Mouse (Mus musculus): ENCODE results near the gene Clmn.
"Not testable (repeated sequence)": the region's sequence is repeated elsewhere in the genome, so short reads cannot be mapped to it uniquely, and the experiment has no call there.

The Clmn gene

DNA sequence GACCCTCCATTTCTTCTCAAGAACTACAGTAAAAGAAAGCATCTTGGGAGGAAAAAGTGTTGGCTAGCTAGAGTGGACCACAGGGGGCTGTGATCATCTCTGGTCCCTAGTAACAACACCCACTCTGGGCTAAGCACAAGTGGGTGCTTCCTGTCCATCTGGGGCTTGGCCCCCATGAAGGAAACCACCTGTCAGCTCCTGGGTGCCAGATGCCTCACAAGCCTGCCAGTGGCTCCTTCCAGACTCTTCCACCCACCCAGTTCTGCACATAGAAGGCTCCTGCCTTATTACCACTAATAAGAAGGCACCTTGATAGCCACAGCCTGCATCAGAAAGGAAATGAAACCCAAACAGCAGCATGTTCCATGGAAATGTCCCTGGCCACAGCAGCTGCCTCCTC lies 26.4 kb downstream of the Clmn start:
- DNase-seq (ENCODE audit: low spot score), result no peak

DNA sequence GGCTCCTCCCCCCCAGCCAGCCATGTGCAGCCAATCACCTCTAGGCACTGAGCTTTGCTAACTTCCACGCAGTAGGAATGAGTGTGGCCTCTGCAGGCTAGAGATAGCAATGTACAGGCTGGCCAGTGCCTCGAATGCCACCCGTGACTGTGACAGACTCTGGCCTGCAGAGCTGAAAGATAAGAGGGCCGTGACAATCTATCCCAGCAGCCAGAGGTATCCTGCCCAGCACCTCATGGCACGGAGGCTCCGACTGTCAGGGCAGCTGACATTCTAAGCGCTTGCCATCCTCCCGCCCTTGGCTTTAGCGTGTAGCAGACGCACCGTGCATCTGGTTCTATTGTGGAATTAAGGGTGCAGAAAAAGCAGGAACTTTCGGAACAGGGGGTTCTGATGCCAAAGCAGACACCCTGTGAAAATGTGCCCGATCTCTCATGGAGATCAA lies 26.9 kb downstream of the Clmn start:
- DNase-seq (ENCODE audit: low spot score), result no peak

DNA sequence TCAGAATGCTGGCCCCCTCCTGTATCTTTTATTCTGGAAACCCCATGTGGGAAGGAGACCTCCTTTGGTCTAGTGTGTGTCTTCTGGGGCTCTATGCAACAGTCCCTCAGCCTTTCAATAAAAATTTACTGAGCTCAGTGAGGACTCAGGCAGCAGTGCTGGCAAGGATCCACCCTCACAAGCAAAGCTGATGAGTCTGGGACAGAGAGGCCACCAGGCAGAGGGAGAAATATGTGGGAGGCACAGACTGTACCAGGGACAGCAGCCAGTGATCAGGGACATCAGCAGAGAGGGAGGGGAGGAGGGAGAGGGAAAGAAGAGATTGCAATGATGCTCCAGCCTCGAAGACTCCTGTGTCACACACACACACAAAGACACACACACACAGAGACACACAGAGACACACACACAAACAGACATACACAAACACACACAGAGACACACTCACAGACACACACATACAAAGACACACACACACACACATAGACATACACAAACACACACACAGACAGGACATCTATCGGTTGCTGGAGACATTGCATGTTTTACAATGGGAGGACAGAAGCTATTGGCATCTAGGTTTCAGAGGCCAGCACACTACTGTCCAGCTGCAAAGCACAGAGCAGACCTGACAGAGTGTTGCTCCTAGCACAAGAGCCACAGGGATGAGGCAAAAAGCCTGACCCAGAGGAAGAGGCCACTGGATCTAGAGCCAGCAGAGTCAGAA lies 27.6 kb downstream of the Clmn start:
- no peak for DNase-seq (ENCODE audit: low spot score)

DNA sequence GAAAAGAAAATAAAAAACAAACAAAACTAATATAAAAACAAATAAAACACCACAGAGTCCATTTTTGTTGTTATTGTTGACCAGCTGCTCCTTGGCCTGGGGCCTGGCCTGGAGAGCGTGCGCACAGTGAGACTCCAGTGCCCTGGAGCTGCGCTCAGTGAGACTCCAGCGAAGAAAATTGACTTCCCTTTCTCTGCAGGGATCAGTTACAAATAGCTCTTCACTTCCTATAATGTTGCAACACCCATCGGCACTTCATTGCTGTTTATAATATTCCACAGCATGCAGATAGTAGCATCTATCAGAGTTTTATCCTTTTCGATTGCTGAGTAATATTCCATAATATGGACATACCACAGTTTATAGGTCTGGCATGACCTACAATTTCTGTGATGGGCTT lies 28.6 kb downstream of the Clmn start:
- no peak for DNase-seq (ENCODE audit: low spot score)

DNA sequence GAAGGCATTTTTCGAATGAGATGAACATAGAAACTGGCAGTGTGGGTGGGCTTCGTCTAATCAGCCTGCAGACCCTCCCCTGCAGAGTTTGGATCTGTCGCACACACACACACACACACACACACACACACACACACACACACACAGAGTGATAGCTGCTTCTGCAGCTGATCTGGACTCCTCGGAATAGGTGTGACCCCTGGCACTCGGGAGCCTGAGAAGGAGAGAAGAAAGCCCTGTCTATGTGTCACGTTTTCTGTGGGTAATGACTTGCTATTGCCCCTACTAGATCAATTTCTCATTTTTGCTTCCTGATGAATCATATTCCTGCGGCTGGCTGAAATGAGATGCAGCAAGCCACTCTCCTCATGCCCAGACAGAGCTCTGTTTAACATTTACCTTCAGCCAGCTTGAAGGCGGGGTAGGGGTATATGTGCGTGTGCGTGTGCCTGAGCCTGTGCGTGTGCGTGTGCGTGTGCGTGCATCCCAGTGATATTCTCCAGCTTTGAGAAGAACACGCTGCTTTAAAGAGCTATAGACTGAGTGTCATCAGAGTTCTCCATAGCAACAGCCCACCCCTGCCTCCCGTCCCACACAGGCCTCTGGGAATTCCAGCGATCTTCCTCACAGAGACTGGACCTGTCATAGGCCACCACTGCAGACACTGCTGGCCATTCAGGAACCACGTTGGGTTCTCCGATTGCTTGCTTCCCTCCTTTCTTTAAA lies 29.3 kb downstream of the Clmn start:
- DNase-seq (ENCODE audit: low spot score), result no peak

DNA sequence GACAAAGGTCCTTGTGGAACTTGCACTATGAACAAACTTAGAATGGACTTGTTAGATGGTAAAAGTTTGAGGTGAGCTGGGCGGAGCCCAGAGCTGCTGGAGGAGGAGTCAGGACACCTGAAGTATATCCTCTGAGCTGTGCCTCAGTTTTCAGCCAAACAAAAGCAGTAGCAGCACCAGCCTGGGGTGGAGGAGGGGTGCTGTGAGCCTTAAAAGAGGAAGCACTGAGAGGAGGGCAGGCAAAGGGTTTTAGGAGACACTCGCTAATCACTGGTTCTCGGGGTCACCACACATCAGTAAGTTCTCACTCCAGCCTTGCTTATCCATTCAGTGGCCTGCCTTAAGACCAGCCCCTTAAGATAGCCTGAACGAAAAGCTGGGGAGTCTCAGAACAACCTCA lies 30.1 kb downstream of the Clmn start:
- DNase-seq (ENCODE audit: low spot score), result no peak

DNA sequence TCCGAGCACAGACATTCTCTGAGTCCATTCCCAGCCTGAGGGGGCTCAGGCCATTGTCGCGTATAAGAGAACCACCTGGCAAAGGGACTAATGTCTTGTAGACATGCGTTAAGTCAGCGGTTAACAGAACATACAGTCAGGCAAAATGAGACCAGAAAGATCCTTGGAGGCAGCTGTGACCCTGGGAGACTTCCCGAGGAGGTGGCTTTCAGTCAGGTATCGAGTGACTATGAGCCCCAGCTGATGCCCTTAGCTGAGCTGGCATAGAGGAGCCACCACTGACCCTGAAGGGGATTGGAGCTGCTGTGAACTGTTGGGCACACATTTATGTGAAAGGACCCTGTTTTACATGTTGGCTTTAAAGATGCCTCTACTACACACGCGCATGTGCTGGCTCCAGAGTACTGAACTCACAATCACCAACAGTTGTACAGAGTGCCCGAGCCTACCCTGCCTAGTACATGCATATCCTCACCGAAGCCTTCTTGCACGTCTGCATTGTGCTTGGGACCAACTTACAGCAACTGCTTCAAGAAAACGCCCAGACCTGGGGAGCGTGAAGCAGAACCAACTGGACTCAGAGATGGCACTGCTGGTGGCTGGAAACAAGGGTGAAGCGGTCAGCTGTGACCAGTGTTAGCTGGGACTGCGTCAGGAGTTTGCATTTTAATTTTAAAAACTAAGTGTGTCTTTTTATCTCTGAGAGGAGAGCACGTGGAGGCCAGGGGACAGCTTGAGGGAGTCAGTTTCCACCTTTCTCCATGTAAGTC lies 34.0 kb downstream of the Clmn start:
- DNase-seq (ENCODE audit: low spot score), result no peak

DNA sequence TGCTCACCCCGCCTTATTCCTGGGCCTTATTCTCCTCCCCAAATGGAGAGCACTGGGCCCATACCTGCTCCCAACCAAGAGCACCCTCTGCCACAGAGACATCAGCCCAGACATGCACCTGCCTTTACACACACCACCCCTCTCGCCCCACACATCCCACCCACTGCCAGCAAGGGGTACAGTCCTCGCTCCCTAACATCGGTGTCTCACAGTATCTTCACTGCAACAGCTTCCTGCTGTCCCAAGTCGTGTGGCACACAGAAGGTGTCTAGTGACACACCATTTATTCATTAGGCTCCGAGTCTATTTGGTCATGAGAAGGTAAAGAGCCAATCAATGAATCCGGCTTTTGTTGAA lies 34.6 kb downstream of the Clmn start:
- no peak for DNase-seq (ENCODE audit: low spot score)

DNA sequence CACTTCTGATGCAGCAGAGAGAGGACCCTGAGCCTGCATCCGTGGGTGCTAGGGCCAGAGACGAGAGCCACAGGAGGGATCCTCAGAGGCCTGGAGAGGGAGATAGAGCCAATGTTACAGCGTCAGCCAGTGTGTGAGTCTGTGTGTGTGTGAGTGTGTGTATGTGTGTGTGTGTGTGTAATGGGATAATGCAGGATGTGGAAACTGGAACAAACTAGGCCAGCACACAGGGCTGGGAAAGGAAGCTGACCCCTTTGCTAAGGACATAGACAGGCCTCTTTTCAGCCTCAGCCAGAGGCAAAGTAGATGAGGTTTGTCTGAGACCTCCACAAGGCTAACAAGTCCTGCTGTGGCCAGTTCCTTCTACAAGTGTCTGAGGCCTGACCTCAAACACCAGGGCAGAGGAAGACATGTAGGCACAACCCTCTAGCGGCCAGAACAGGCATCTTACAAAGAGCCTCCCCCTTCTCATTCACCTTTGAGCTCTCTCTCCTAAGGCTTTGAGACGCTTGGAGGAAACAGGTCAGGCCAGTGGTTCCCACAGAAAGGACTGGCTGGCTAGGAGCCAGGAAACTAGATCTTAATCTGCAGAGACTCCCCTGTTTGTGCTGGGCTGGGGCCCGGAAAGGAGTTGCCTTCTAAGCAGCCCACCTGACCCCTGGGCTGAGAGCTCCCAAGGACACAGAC lies 35.1 kb downstream of the Clmn start:
- no peak for DNase-seq (ENCODE audit: low spot score)

DNA sequence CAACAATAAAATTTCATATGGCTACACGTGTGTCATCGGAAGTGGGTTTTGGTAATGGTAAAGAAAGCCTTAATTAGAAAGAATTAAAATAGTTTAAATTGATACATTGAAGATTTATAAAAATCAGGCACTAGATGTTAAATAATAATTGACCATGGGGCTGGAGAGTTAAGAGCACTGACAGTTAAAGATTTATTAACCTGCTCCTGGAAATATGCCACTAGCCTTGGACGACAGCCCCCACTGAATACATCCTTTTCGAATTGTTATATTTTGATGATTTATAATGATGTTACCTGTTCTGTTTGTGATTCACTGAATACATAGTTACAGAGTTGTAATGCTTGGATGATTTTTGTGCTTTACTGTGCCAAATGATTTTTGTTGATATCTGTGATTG lies 35.9 kb downstream of the Clmn start:
- not testable (repeated sequence) for DNase-seq (ENCODE audit: low spot score)

DNA sequence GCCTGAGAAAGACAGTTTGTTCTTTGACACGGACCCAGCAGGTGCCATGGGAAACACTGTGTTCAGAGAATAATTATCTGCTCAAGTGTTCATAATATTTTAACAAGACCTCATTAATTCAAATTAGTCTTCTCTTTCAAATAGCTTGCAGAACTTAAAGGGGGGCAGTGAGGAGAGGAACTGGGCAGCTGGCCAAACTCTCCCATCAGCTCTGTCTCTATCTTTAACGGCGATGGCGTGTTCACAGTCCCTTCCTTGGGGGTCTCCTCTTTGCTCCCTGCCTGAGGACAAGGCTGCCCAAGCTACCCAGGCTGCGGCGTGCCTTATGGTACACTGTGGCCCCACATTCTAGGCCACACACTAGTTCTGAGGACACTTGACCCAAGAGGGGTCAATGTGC lies 37.2 kb downstream of the Clmn start:
- no peak for DNase-seq (ENCODE audit: low spot score)

DNA sequence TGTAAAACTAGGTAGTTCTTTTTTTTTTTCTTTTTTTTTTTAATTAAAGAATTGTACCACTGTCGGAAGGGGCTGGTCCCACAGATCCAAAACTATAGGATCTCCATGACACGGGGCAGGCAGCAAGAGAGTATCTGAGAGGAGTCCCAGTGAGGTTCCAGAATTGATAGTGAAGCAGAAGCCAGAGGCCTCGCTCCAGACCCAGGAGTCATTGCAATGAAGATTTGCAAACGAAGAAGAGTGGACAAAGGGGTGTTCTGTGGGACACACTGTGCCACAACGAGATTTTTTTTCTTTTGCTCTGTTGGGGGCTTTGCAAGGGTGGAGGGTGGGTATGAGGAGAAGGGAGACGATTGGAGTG lies 40.0 kb downstream of the Clmn start:
- DNase-seq (ENCODE audit: low spot score), result no peak

DNA sequence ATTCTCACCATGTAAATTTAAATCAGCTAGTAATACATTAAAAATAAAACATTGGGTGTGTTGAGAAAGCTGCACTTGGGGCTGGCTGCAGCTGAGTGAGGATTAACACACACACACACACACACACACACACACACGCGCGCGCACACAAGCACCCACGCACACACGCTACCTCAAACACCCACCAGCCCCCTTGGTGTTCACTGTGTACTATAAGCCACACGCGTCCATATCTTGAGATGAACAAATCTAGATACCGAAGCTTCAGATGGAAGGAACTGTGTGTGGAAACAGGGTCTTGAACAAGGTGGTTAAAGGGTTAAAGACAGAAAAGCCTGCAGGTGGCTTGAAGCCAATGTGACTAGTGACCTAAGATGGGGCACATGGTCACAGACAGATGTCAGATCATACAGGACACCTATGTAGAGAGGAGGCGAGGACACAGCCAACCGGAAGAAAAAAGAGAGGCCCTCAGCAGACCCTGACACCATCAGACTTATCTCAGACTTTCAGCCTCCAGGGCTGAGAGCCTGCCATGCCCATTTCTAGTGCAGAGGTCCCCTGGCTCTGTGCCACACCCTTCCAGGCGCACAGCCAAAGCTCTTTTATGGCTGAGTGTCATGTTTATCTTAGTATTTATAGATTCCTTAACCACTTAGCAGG lies 40.5 kb downstream of the Clmn start:
- DNase-seq (ENCODE audit: low spot score), result no peak

DNA sequence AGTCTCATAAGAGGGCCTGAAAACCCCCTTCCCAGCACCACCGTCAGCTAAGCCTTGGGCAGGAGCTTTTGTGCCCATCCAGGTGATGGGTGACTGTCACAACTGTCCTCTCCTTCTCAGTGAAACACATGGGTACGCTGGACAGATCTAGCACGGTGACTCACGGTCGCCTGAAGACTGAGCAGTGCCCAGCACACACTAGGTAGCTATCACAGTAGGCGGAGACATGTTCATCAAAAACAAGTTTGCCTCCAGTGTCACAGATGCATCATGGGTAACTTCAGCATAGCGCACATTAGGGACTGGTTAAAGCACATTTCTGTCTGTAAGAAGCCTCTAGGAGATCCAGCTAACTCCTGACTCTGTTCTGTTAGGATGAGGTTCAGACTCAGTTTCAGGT lies 41.2 kb downstream of the Clmn start:
- no peak for DNase-seq (ENCODE audit: low spot score)

DNA sequence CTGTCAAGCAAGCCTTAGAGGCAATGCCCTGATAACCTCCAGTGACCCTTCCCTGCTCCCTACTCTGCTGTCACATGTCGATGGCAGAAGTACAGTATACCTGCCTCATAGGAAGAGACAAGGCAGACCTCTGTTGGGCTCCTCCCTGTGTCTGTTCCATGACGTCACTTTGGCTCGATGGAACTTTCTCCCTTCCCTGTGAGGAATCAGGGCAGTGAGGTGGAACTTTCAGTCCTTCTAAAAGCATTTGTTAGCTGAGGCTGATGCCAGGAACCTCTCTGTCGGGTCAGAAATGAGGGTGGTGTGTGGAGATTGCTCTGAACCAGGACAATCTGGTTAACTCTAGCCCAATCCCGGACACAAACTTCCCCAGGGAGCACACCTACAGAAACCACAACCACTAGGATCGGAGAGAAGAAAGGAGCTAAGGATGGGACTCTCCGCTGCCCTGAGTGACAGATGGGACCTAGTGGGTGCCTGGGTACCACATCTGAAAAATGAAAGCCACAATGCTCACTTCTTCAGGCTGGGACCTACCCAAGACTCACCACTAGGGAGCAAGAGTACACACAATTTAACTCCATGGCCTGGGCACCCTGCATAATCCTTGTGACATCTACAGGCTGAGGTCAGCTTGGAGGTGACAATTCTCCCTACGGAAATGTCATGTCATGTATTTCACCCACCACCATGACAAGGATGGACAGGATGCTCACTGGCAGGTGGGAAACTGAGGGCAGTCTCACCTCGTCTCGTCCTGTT lies 41.9 kb downstream of the Clmn start:
- DNase-seq (ENCODE audit: low spot score), result no peak

DNA sequence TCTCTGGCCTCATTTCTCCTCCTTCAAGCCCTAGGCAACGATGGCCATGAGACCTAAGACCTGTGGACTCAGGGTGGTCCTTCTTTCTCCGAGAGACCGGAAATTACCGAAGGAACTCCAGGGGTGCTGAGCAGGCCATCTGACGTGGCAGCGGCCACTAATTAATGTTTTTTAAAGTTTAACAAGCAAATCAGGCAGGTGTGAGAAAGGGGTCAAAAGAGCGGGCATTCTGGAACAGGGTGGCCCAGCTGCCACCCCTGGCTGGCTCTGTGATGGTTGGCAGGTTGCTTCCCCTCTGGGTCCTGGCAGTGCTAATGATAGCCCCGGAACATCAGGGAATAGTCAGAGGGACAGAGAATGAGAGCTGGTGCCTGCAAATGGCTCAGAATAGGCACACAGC lies 42.7 kb downstream of the Clmn start:
- no peak for DNase-seq (ENCODE audit: low spot score)

DNA sequence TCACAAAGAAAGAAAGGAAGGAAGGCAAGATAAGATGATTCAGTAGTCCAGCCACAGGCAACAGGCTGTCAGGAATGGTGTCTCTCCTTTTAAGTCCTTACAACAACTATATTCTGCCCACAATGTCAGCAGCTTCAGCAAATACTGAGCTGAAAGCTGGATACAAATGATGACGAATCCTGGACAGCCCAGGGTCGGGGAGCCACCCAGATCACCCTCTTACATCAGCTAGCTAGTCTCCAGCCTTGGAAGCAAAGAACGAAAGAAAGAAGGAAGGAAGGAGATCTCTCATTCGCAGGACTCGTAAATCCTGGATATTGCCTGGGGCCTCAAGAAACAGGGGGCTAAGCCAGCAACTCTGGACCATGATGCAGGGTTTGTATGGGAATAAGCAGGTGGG lies 44.8 kb downstream of the Clmn start:
- no peak for DNase-seq (ENCODE audit: low spot score)

DNA sequence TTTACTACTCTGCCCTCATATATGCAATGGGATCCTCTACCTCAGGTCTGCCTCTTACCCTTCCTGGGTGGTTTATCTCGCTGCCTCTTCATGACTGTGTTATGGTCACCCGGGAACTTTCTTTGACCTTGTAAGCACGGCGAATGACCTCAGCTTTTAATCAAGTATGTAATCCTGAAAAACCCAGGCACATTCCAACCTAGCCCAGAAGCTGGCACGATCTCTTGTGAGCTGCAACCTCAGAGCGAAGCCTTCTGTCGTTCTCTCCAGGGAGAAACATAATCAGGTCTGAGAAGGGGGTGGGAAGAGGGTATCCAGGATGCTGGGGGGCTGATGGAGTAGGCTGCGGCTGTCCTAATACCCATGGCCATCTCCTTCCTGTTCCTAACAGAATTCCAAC lies 45.8 kb downstream of the Clmn start:
- no peak for DNase-seq (ENCODE audit: low spot score)

DNA sequence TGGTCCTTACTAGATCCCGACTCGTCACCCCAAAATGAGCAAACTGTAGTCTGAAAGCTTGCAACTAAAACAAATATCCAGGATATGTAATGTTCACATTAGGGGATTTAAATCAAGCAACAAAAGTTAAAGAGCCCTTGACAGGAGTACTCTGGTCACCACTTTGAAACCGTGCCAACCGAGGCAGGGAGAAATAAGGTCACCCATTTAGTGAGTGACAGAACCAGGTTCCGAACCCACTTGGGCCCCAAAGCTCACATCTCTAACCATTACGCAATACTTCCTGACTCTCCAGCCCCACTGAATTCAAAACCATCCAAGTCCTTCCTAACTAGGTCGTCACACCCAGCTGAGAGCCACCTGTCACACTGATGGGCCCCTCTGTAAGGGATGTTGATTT lies 46.8 kb downstream of the Clmn start:
- DNase-seq (ENCODE audit: low spot score), result no peak

DNA sequence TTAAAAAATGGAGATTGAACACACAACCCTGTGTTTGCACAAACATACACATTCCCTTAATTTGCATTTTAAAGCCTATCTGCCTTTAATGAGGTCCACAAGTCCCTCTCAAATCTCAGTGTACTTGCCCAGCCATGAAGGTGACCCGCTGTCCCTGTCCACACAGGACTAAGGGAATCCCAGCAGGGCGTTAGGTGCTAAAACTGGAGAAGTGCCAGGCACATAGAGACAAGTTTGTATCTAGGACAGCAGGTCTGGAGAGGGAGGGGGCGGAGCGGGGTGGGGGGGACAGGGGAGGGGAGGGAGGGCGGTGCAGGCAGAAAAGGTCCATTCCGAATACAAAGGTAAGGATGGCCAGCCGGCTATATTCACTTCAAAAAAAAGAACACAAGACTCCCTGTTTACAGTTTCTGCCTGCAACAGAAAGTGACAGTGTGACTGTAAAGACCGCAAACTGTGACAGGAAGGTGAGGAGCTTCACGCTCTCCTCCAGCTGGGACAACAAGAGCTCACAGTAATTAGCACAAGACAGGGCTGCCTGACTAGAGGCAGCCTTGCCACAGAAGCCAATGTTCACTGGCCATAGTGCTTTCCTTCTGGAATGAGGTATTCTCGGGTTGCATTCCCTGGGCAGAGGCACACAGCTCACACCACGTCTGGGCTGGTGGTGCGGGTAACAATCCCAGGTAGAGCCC lies 47.6 kb downstream of the Clmn start:
- DNase-seq (ENCODE audit: low spot score), result no peak

DNA sequence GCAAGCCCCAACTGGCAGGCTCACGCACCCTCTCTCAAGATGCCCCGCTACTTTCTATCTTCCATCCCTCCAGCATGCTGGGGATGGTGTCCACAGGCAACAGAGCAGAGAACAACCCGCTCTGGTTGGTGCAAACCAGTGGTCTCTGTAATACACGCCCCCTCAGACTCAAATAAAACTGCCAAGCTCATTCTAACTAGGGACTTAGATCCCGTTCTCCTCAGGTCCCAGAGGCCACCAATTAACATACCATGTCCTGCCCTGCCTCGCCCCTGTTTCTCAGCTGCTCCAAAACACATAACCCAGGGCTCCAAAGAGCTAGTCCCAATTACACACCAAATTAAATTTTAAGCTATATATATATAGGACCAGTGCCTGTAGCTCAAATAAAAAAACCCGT lies 50.6 kb downstream of the Clmn start:
- no peak for DNase-seq (ENCODE audit: low spot score)

Measured in T-cell, adult 2 months (primary cell).